Mouse (Mus musculus) C2C12 (cell line): Measurements from ENCODE around the gene Rapgefl1.

ENCODE experiments used
- CEBPB ChIP-seq: IDR thresholded peaks from one replicate; pipeline ENCODE4 v1.6.1; 2011; ENCODE audit warnings: low read depth, mild to moderate bottlenecking, control low read depth, moderate library complexity
- CTCF ChIP-seq: IDR thresholded peaks from one replicate; pipeline ENCODE4 v1.5.1; 2011; ENCODE audit not compliant: control insufficient read depth, insufficient read depth, insufficient read length
- FOSL1 ChIP-seq: IDR thresholded peaks from one replicate; pipeline ENCODE4 v1.8.0; 2011; ENCODE audit warnings: mild to moderate bottlenecking, low read length; ENCODE audit not compliant: poor library complexity, insufficient read depth, severe bottlenecking
- MAX ChIP-seq: IDR thresholded peaks from one replicate; pipeline ENCODE4 v1.6.1; 2011; ENCODE audit warnings: mild to moderate bottlenecking, control low read depth
- MYOD1 ChIP-seq: IDR thresholded peaks from one replicate; pipeline ENCODE4 v1.6.1; 2011; ENCODE audit warnings: low read depth; ENCODE audit not compliant: control insufficient read depth, insufficient read length
- MYOG ChIP-seq: IDR thresholded peaks from one replicate; pipeline ENCODE4 v1.6.1; 2011; ENCODE audit not compliant: control insufficient read depth, insufficient read length; ENCODE audit errors: extremely low read depth
- USF1 ChIP-seq: IDR thresholded peaks from one replicate; pipeline ENCODE4 v1.6.1; 2011; ENCODE audit warnings: low read depth, mild to moderate bottlenecking, control low read depth, moderate library complexity

- TF ChIP-seq CTCF (no peak), CEBPB (no peak), USF1 (no peak), MAX (no peak), FOSL1 (no peak), MYOD1 (no peak), MYOG (no peak)
Measured at GRCm38 (mm10) chr11:98837917-98838316, 1.3 kb downstream of the Rapgefl1 start.
